Mouse (Mus musculus) cerebellum, adult 8-10 months (tissue): Measurements from ENCODE around the gene Napa.

Source experiments
- DNase-seq: peaks from one replicate; pipeline ENCODE4 v3.0.0; 2022

Napa gene

GRCm38 (mm10) chr7:16133691-16134090, 35.4 kb downstream of the Napa start:
- DNase-seq = no peak

GRCm38 (mm10) chr7:16134951-16135392, 36.7 kb downstream of the Napa start:
- no peak for DNase-seq

GRCm38 (mm10) chr7:16146489-16147410, 48.5 kb downstream of the Napa start:
- peak; percentile 74 for DNase-seq

- DNase-seq = no peak
Measured at GRCm38 (mm10) chr7:16147643-16148042, 49.4 kb downstream of the Napa start.

- peak; percentile 90 for DNase-seq
Measured at GRCm38 (mm10) chr7:16149241-16149640, 51.0 kb downstream of the Napa start.

- no peak for DNase-seq
Measured at GRCm38 (mm10) chr7:16150191-16151145, 52.2 kb downstream of the Napa start.

GRCm38 (mm10) chr7:16153522-16153921, 55.3 kb downstream of the Napa start:
- no peak for DNase-seq

- DNase-seq = no peak
Measured at GRCm38 (mm10) chr7:16155132-16155872, 57.0 kb downstream of the Napa start.

GRCm38 (mm10) chr7:16156105-16156714, 58.0 kb downstream of the Napa start:
- no peak for DNase-seq

GRCm38 (mm10) chr7:16158735-16159134, 60.5 kb downstream of the Napa start:
- no peak for DNase-seq

GRCm38 (mm10) chr7:16160702-16161101, 62.4 kb downstream of the Napa start:
- DNase-seq = no peak

- DNase-seq = no peak
Measured at GRCm38 (mm10) chr7:16161302-16161701, 63.0 kb downstream of the Napa start.

GRCm38 (mm10) chr7:16162036-16162435, 63.8 kb downstream of the Napa start:
- no peak for DNase-seq
